Mouse (Mus musculus) neutrophil, adult 65 days (primary cell): Measurements from ENCODE around the gene Pdcd10. TPM values are rescaled to one million over a fixed set of nuclear protein-coding genes. Genes with fewer than 3 reads are reported as not detected.

ENCODE experiments used
- total RNA-seq: library from RNA; stranded (reverse); gene quantifications from 2 replicates; pipeline ENCODE4 v1.2.4, GENCODE M21; 2023

Pdcd10 gene
- 91.6 and 94.1 TPM in 2 replicates for total RNA-seq

GRCm38 (mm10) chr3:75556695-75557291 lies at the start of gene Pdcd10:
Gene Pdcd10, minus strand, starts transcription at chr3:75556856.

GRCm38 (mm10) chr3:75557292-75557691 lies 636 bp upstream of the Pdcd10 start, which contains the start of gene Serpini1:
Gene Serpini1, plus strand, starts transcription at chr3:75557547.

GRCm38 (mm10) chr3:75482056-75482455 lies 74.6 kb downstream of the Pdcd10 start, which contains the start of gene Wdr49:
Gene Wdr49, minus strand, starts transcription at chr3:75482156.

Other genes starting within 250 kb of the Pdcd10 start
- 0.29 and 0.66 TPM in 2 replicates for gene Wdr49, start 74.7 kb downstream of the Pdcd10 start, total RNA-seq
- gene Serpini1, start 691 bp upstream of the Pdcd10 start, total RNA-seq: 1.5 and 1.7 TPM in 2 replicates
- gene Gm29133, start 191.3 kb upstream of the Pdcd10 start, total RNA-seq: not detected in 2 replicates